Comparison of ENCODE assay signal across 9 mouse cellular contexts in genomic region chr13:72630501-72631372, GRCm38 (mm10). TPM values are rescaled to one million over a fixed set of nuclear protein-coding genes. Genes with fewer than 3 reads are reported as not detected.
DNase-seq lines count a peak whose midpoint lies in the region; ATAC-seq lines count a peak whose summit lies in the region.
"Had no signal": no experiment of that assay in that cellular context is flagged by ENCODE, and none has a peak within 500 bp of the region (broad histone marks: within the 10 kb centered on the region; RNA-seq: fewer than 3 reads in every experiment).

No protein-coding gene starts in this region.

- H3K9ac ChIP-seq in lung, embryonic 16.5 days (ENCODE audit: low read length): peak overlapping the region; percentile 88
- H3K9ac ChIP-seq in embryonic facial prominence, embryonic 12.5 days: peak overlapping the region; percentile 38
- H3K9ac ChIP-seq in intestine, embryonic 15.5 days: no peak overlapping the region
- no peak overlapping the region for H3K9ac ChIP-seq in stomach, embryonic 14.5 days (replicated peaks; ENCODE audit: low read depth, low read length)
- H3K9ac ChIP-seq: liver, embryonic 14.5 days had no signal

- H3K36me3 ChIP-seq in lung, embryonic 16.5 days (ENCODE audit: control insufficient read depth, insufficient read depth, low read length): no peaks in the 10 kb centered on the region
- H3K36me3 ChIP-seq in embryonic facial prominence, embryonic 12.5 days: no peaks in the 10 kb centered on the region
- no peaks in the 10 kb centered on the region for H3K36me3 ChIP-seq in intestine, embryonic 15.5 days
- H3K36me3 ChIP-seq in stomach, embryonic 14.5 days (ENCODE audit: control insufficient read depth, insufficient read depth, low read length): no peaks in the 10 kb centered on the region

- no peak for ATAC-seq in lung, embryonic 16.5 days (ENCODE audit: low read depth)
- ATAC-seq in embryonic facial prominence, embryonic 12.5 days (ENCODE audit: insufficient number of reproducible peaks, insufficient read depth, low FRiP score, low TSS enrichment): no peak
- ATAC-seq in intestine, embryonic 15.5 days: no peak
- ATAC-seq in stomach, embryonic 14.5 days (ENCODE audit: insufficient number of reproducible peaks, insufficient read depth, low FRiP score, low read depth): no peak

- peaks cover 86% of the 10 kb centered on the region for H3K27me3 ChIP-seq in lung, embryonic 16.5 days (ENCODE audit: control insufficient read depth, insufficient read depth, low read depth, low read length)
- H3K27me3 ChIP-seq in embryonic facial prominence, embryonic 12.5 days: peaks cover 84% of the 10 kb centered on the region
- H3K27me3 ChIP-seq in intestine, embryonic 15.5 days (replicated peaks): peaks cover 91% of the 10 kb centered on the region
- peaks cover 62% of the 10 kb centered on the region for H3K27me3 ChIP-seq in stomach, embryonic 14.5 days (ENCODE audit: control insufficient read depth, insufficient read depth, low read length)

- H3K4me2 ChIP-seq in lung, embryonic 16.5 days (ENCODE audit: low read depth, low read length): peak overlapping the region; percentile 45
- H3K4me2 ChIP-seq in embryonic facial prominence, embryonic 12.5 days (replicated peaks): peak overlapping the region; percentile 97
- peak overlapping the region; percentile 37; the same call in 1 of the 2 replicates for H3K4me2 ChIP-seq in intestine, embryonic 15.5 days (replicated peaks)
- peak overlapping the region; percentile 19 for H3K4me2 ChIP-seq in stomach, embryonic 14.5 days (replicated peaks; ENCODE audit: low read depth, low read length)

- H3K4me1 ChIP-seq in lung, embryonic 16.5 days (replicated peaks; ENCODE audit: control insufficient read depth, insufficient read depth, low read length): no peaks in the 10 kb centered on the region
- H3K4me1 ChIP-seq in embryonic facial prominence, embryonic 12.5 days: peaks cover 12% of the 10 kb centered on the region; the same call in 1 of the 2 replicates
- peaks cover 20% of the 10 kb centered on the region for H3K4me1 ChIP-seq in intestine, embryonic 15.5 days (replicated peaks)
- peaks cover 9% of the 10 kb centered on the region; the same call in 1 of the 2 replicates for H3K4me1 ChIP-seq in stomach, embryonic 14.5 days (ENCODE audit: control insufficient read depth, insufficient read depth, low read length)

- DNase-seq in lung, postnatal 4 days: no peak
- DNase-seq in thymus, adult 18-20 months: no peak
- no peak for DNase-seq in natural killer cell, adult 2 months (ENCODE audit: low spot score in 2 of 2)
- DNase-seq: adrenal gland, postnatal 25 days had no signal

- WGBS in lung, embryonic 16.5 days: under 1% methylated on average over 60 of the region's 60 CpGs
- 2% methylated on average over 60 of the region's 60 CpGs for WGBS in embryonic facial prominence, embryonic 12.5 days
- 9% methylated on average over 60 of the region's 60 CpGs for WGBS in intestine, embryonic 15.5 days
- WGBS in stomach, embryonic 14.5 days: 5% methylated on average over 60 of the region's 60 CpGs

- peak overlapping the region; percentile 73 for H3K4me3 ChIP-seq in lung, embryonic 16.5 days (ENCODE audit: low read length)
- peak overlapping the region; percentile 56 for H3K4me3 ChIP-seq in embryonic facial prominence, embryonic 12.5 days
- H3K4me3 ChIP-seq in intestine, embryonic 15.5 days (replicated peaks): peak overlapping the region; percentile 14
- peak overlapping the region; percentile 43; the same call in 1 of the 2 replicates for H3K4me3 ChIP-seq in stomach, embryonic 14.5 days (ENCODE audit: low read depth, low read length)

- H3K9me3 ChIP-seq in lung, embryonic 16.5 days (ENCODE audit: control insufficient read depth, low read length): no peaks in the 10 kb centered on the region
- H3K9me3 ChIP-seq in embryonic facial prominence, embryonic 12.5 days: no peaks in the 10 kb centered on the region
- H3K9me3 ChIP-seq in intestine, embryonic 15.5 days: no peaks in the 10 kb centered on the region
- H3K9me3 ChIP-seq in stomach, embryonic 14.5 days (ENCODE audit: control insufficient read depth, low read depth, low read length): no peaks in the 10 kb centered on the region

- no peak overlapping the region for H3K27ac ChIP-seq in lung, embryonic 16.5 days (ENCODE audit: low read length)
- H3K27ac ChIP-seq in embryonic facial prominence, embryonic 12.5 days: no peak overlapping the region
- H3K27ac ChIP-seq in intestine, embryonic 15.5 days: no peak overlapping the region
- H3K27ac ChIP-seq in stomach, embryonic 14.5 days (ENCODE audit: low read length): no peak overlapping the region
- H3K27ac ChIP-seq: liver, embryonic 14.5 days had no signal

RNA-seq across cellular contexts. Expression of gene Irx2, which starts 2.1 kb away (rescaled TPM):
- 14.9 and 17.3 TPM in 2 replicates for polyA plus RNA-seq in lung, embryonic 16.5 days (2015; fragmentation: Nextera tagmentation; extraction: Ambion mirVana)
- polyA plus RNA-seq in embryonic facial prominence, embryonic 12.5 days (2016; fragmentation: Nextera tagmentation; extraction: Ambion mirVana): 10.0 and 14.1 TPM in 2 replicates
- 0.25 and 0.35 TPM in 2 replicates for polyA plus RNA-seq in intestine, embryonic 15.5 days (2015; fragmentation: Nextera tagmentation; extraction: Ambion mirVana)
- polyA plus RNA-seq in stomach, embryonic 14.5 days (2014; fragmentation: Nextera tagmentation; extraction: Ambion mirVana): 1.9 and 3.3 TPM in 2 replicates

Comparison
In these comparisons a context has a peak if more than half of its experiments do, and no peak if none do; other contexts are left out.
1. H3K4me2 ChIP-seq: peak in every context shown above with its lines; median percentile 97 in embryonic facial prominence, embryonic 12.5 days; 45 in lung, embryonic 16.5 days; 37 in intestine, embryonic 15.5 days; 19 in stomach, embryonic 14.5 days.
2. H3K4me3 ChIP-seq: peak in every context shown above with its lines; median percentile 73 in lung, embryonic 16.5 days; 56 in embryonic facial prominence, embryonic 12.5 days; 43 in stomach, embryonic 14.5 days; 14 in intestine, embryonic 15.5 days.
3. H3K9ac ChIP-seq: peak in lung, embryonic 16.5 days (single experiment) and embryonic facial prominence, embryonic 12.5 days (single experiment); none in intestine, embryonic 15.5 days (single experiment) and stomach, embryonic 14.5 days (single experiment).